In the genomic region with DNA sequence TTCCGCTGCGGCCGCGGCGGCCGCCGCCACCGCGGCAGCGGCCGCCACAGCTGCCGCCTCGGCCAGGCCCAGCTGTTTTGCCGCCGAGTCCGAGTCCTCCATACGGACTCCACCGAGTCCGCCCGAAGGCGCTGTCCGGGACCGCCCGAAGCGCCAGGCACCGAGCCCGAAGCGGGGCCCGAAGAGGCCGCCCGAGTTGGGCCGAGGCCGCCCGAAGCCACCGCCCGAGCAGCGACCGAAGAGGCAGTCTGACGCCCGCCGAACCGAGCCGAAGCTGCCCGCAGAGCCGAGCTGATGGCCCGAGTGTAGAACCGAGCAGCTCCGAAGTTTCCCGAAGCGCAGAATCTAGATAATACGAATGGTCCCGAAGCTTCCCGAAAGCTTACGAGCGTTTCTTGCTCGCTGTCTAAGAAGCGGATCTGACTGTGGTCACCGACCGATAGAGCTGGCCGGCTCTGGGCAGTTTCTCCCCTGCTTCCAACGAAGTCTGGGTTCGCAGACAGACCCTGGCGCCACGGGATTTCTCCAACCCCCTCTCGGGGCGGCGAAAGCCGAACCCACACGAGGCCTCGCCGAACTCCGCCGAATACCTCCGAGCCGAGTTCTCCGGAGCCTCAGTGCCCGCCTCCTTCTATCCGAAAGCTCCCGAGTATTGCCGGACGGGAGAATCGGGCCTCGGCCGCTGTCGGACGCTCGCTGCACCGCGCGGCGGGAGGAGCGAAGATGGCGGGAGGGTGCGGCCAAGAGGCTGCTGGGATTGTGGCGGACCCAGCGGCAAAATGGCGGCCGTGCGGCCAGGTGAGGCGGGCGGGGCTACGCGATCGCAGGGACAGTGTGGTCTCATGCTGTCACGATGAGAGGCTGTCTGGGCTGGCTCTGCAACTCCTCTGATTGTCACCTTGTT, we compare ENCODE assay signal across 8 mouse cellular contexts. TPM values are rescaled to one million over a fixed set of nuclear protein-coding genes. Genes with fewer than 3 reads are reported as not detected.
DNase-seq lines count a peak whose midpoint lies in the region; ATAC-seq lines count a peak whose summit lies in the region.

Gene Deaf1 (minus strand): TSS at position 222 of the 904 bp plus-strand sequence.
Gene Tmem80 (plus strand): TSS at position 271 of the 904 bp plus-strand sequence.

- peak; percentile 86 for ATAC-seq in megakaryocyte progenitor cell, adult 5-6 weeks (replicated peaks; ENCODE audit: poor library complexity)

- DNase-seq in adipocyte (ENCODE audit: low spot score): peak; percentile 95
- peak; percentile 97 for DNase-seq in embryo, embryonic 10 days (ENCODE audit: low spot score)
- peak; percentile 99 for DNase-seq in gastrocnemius, postnatal 10 days
- DNase-seq in induced T-regulatory cell, adult 2 months (ENCODE audit: low read depth): peak; percentile 99
- peak; percentile 98 to 100 for DNase-seq in left cerebral cortex, adult 9 months (ENCODE audit: low spot score in 2 of 2)
- peak; percentile 100 for DNase-seq in right cerebral cortex, postnatal 14 days
- peak; percentile 98 to 99 for DNase-seq in urinary bladder, postnatal 36 days (ENCODE audit: low spot score in 2 of 2)

RNA-seq across cellular contexts. Expression of gene Deaf1, which starts in this region (rescaled TPM):
- total RNA-seq in gastrocnemius, postnatal 10 days (2021): 10 to 100 TPM; 24.6 to 28.7 TPM
- 33.6 and 33.7 TPM in 2 replicates for total RNA-seq in megakaryocyte progenitor cell, adult 5-6 weeks (2015)
- total RNA-seq in megakaryocyte progenitor cell, adult 5-6 weeks (2017): 19.8 and 23.0 TPM in 2 replicates

RNA-seq across cellular contexts. Expression of gene Tmem80, which starts in this region (rescaled TPM):
- 10 to 100 TPM; 12.1 to 12.8 TPM for total RNA-seq in gastrocnemius, postnatal 10 days (2021)
- 11.1 and 11.7 TPM in 2 replicates for total RNA-seq in megakaryocyte progenitor cell, adult 5-6 weeks (2015)
- total RNA-seq in megakaryocyte progenitor cell, adult 5-6 weeks (2017): 9.1 and 9.2 TPM in 2 replicates

Comparison
In these comparisons a context has a peak if more than half of its experiments do, and no peak if none do; other contexts are left out.
1. Peak in every context shown above with its lines: DNase-seq and ATAC-seq.